Mouse (Mus musculus) liver, embryonic 15.5 days (tissue): ENCODE measurements at regions not wholly inside any gene's neighbourhood (a gene's known extent, or its start where the extent isn't known, plus 50 kb on each side); places are given as distances from the start of the nearest gene placed in this dataset.

Experiments used
- ATAC-seq: fragments of 200-750 bp; cut with Nextera tagmentation; 2 replicates; pipeline ENCODE4 v1.8.0; 2017; ENCODE audit warnings: moderate number of reproducible peaks, mild to moderate bottlenecking, moderate library complexity; ENCODE audit not compliant: insufficient read depth
- H3K27ac ChIP-seq: fragments of 300-500 bp; sonication (generic); replicated peaks from 2 replicates; pipeline ENCODE4 v1.5.1; 2015; ENCODE audit warnings: mild to moderate bottlenecking, inconsistent platforms
- H3K27me3 ChIP-seq: fragments of 300-500 bp; sonication (generic); 2 replicates; pipeline ENCODE4 v1.6.1; 2015; ENCODE audit warnings: mild to moderate bottlenecking, inconsistent platforms
- H3K36me3 ChIP-seq: fragments of 300-500 bp; sonication (generic); replicated peaks from 2 replicates; pipeline ENCODE4 v1.6.1; 2015; ENCODE audit warnings: moderate library complexity, mild to moderate bottlenecking, inconsistent platforms
- H3K4me1 ChIP-seq: fragments of 300-500 bp; sonication (generic); replicated peaks from 2 replicates; pipeline ENCODE4 v1.6.1; 2015; ENCODE audit warnings: inconsistent platforms
- H3K4me2 ChIP-seq: fragments of 300-500 bp; sonication (generic); 2 replicates; pipeline ENCODE4 v1.6.1; 2015; ENCODE audit warnings: moderate library complexity, mild to moderate bottlenecking, inconsistent platforms
- H3K4me3 ChIP-seq: fragments of 300-500 bp; sonication (generic); replicated peaks from 2 replicates; pipeline ENCODE4 v1.5.1; 2015; ENCODE audit warnings: mild to moderate bottlenecking, inconsistent platforms
- H3K9ac ChIP-seq: fragments of 300-500 bp; sonication (generic); 2 replicates; pipeline ENCODE4 v1.6.1; 2015; ENCODE audit warnings: moderate library complexity, mild to moderate bottlenecking, inconsistent platforms
- H3K9me3 ChIP-seq: fragments of 300-500 bp; sonication (generic); replicated peaks from 2 replicates; pipeline ENCODE4 v1.6.1; 2016; ENCODE audit warnings: inconsistent platforms
- WGBS: fragments of 180-500 bp; shearing (Covaris S2); methylation state at CpG from one replicate; pipeline ENCODE4 v1.1.7; 2015; ENCODE audit warnings: mixed read lengths; ENCODE audit not compliant: insufficient replicate concordance; 5-methylcytosine and 5-hydroxymethylcytosine counted together

DNA sequence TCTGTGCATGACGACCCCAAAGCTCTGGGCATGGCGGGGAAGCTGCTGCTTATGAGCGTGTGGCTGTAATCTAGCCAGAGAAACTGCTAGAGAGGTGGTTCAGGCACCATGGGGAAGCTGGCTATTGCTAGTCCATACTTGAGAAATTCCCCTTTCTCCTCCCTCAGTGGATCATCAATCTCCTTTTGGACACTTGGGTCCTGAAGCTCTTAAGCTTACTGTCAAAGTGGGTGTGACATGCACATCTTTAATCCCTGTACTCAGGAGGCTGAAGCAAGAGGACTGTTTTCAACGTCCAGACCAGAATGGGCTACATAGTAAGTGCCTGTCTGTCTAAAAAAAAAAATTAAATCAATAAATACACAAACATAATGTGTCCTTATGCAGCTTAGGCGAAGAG lies 125.0 kb downstream of the Irx5 start:
- no peak overlapping the region for H3K27ac ChIP-seq
- no peaks in the 10 kb centered on the region for H3K4me1 ChIP-seq
- H3K4me2 ChIP-seq, result no peak overlapping the region
- H3K9me3 ChIP-seq, result no peaks in the 10 kb centered on the region
- no peak overlapping the region for H3K4me3 ChIP-seq
- no peak for ATAC-seq
- H3K27me3 ChIP-seq, result no peaks in the 10 kb centered on the region
- H3K36me3 ChIP-seq, result no peaks in the 10 kb centered on the region
- WGBS, result 63% methylated on average over 5 of the region's 5 CpGs
- no peak overlapping the region for H3K9ac ChIP-seq

- no peak overlapping the region for H3K9ac ChIP-seq
- no peak for ATAC-seq
- 33% methylated on average over 8 of the region's 8 CpGs for WGBS
Measured at GRCm38 (mm10) chr8:92483055-92483765, 125.8 kb downstream of the Irx5 start.

GRCm38 (mm10) chr8:92488526-92489159 lies 131.2 kb downstream of the Irx5 start:
- no peak for ATAC-seq
- Histone ChIP-seq H3K4me1 (no peaks in the 10 kb centered on the region), H3K36me3 (no peaks in the 10 kb centered on the region), H3K4me2 (no peak overlapping the region), H3K27me3 (no peaks in the 10 kb centered on the region), H3K4me3 (no peak overlapping the region), H3K9ac (no peak overlapping the region), H3K27ac (no peak overlapping the region), H3K9me3 (no peaks in the 10 kb centered on the region)
- 63% methylated on average over 8 of the region's 8 CpGs for WGBS

More at GRCm38 (mm10) chr8:92483055-92483765, 125.8 kb downstream of the Irx5 start:
- no peaks in the 10 kb centered on the region for H3K27me3 ChIP-seq
- H3K4me2 ChIP-seq, result no peak overlapping the region
- no peaks in the 10 kb centered on the region for H3K36me3 ChIP-seq
- H3K9me3 ChIP-seq, result no peaks in the 10 kb centered on the region
- H3K4me3 ChIP-seq, result no peak overlapping the region
- H3K27ac ChIP-seq, result no peak overlapping the region
- H3K4me1 ChIP-seq, result no peaks in the 10 kb centered on the region

GRCm38 (mm10) chr8:92491533-92491932 lies 134.1 kb downstream of the Irx5 start:
- Histone ChIP-seq H3K9me3 (no peaks in the 10 kb centered on the region), H3K4me3 (no peak overlapping the region), H3K27ac (no peak overlapping the region), H3K4me2 (no peak overlapping the region), H3K4me1 (no peaks in the 10 kb centered on the region), H3K27me3 (no peaks in the 10 kb centered on the region), H3K9ac (no peak overlapping the region), H3K36me3 (no peaks in the 10 kb centered on the region)
- WGBS, result 47% methylated on average over 5 of the region's 5 CpGs
- ATAC-seq, result no peak

DNA sequence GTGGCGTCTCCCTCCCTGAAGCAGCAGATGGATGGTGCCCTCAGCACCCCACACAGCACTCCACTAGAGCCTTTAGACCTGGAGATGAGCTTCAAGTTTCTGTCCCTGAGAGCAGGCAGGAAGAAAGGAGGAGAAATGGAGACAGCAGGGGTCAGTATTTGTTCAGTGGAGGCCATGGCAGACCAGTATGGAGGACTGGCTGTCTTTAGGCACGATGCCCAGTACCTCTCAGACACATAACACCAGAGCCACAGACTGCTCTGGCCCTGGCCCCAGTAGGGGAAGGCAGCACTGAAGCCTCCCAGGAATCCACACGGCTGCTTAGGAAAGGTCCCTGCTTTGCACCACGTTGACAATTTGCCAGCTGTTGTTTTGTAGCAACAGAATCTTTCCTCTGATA lies 136.0 kb downstream of the Irx5 start:
- Histone ChIP-seq H3K4me3 (no peak overlapping the region), H3K4me1 (no peaks in the 10 kb centered on the region), H3K27me3 (no peaks in the 10 kb centered on the region), H3K27ac (no peak overlapping the region), H3K36me3 (no peaks in the 10 kb centered on the region), H3K4me2 (no peak overlapping the region), H3K9ac (no peak overlapping the region), H3K9me3 (no peaks in the 10 kb centered on the region)
- 43% methylated on average over 4 of the region's 4 CpGs for WGBS
- ATAC-seq, result no peak

DNA sequence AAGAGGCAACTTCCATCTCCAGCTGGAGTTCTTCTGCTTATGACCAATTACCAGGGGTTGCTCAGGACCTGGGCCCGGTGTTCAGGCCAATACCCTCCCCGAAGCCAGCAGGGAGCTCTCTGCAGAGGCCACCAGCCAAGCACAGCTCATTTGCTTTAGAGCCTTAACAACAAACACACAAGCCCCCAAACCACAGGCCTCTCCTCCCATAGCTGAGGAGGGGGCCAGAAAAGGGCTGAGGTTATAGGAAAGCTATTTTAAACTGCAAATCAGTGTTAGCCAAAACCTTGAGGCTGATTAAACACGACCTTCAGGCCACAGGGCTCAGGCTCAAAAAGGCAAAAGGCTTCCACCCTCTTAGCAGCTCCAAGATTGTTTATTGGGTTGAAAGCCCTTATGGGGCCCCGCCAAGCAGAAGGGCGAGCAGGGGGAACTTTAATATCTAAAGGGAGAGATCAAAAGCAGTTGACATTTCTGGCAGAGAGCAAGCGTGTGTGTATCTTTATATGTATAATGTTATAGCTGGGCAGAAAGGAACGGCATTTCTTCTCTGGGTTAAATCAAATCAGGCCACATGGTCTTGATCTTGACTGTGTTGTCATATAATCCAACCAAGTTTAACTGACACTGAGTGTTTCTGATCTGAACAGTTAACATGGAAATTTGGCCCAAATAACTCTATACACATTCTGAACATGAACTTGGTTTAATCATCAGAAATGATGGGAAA lies 148.3 kb downstream of the Irx5 start:
- Histone ChIP-seq H3K27ac (no peak overlapping the region), H3K9me3 (no peaks in the 10 kb centered on the region), H3K4me2 (no peak overlapping the region), H3K9ac (no peak overlapping the region), H3K4me1 (no peaks in the 10 kb centered on the region), H3K36me3 (no peaks in the 10 kb centered on the region), H3K27me3 (no peaks in the 10 kb centered on the region), H3K4me3 (no peak overlapping the region)
- no peak for ATAC-seq
- WGBS, result 60% methylated on average over 7 of the region's 7 CpGs

DNA sequence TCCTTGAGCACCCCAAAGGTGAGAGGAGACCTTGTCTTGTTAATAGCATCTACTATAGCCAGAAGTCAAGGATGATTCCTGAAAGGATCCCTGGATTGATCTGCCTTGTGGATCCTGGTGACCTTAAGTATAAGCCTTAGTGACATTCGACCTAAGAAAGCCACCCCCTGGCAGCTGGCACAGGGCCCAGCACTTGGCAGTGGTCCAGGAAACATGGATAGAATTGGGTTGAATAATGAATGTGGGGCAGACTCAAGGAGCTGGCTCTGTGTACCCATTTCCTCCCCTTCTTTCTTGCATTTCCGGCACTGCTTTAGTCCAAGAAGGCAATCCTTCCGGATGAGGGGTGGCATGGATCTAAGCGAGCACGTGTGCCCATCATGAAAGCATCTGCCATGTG lies 149.0 kb downstream of the Irx5 start:
- Histone ChIP-seq H3K4me2 (no peak overlapping the region), H3K27me3 (no peaks in the 10 kb centered on the region), H3K27ac (no peak overlapping the region), H3K9me3 (no peaks in the 10 kb centered on the region), H3K9ac (no peak overlapping the region), H3K4me1 (no peaks in the 10 kb centered on the region), H3K36me3 (no peaks in the 10 kb centered on the region), H3K4me3 (no peak overlapping the region)
- ATAC-seq, result no peak
- WGBS, result 63% methylated on average over 5 of the region's 5 CpGs

- 33% methylated on average over 5 of the region's 5 CpGs for WGBS
Measured at GRCm38 (mm10) chr8:92506906-92507305, 149.5 kb downstream of the Irx5 start.

DNA sequence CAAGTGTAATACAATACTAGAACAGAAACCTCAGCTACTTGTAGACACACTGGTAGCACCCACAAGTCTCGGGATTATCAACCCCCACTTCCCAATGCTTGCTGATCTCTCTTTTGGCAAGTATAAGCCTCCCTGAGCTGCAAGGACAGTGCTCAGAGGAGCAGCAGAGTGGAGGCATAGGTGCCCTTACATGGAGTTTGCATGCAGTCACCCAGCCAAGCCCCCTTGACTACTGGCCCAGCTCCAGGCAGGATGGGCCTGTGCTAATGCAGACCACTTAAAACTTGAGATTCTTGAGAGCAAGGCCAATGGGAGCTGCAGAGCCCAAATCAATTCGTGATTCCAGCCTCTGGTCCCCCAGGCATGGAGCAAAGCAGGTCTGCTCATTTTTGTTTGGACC lies 158.0 kb downstream of the Irx5 start:
- no peaks in the 10 kb centered on the region for H3K27me3 ChIP-seq
- 39% methylated on average over 2 of the region's 2 CpGs for WGBS
- H3K9ac ChIP-seq, result no peak overlapping the region
- H3K4me3 ChIP-seq, result no peak overlapping the region
- no peaks in the 10 kb centered on the region for H3K36me3 ChIP-seq
- H3K27ac ChIP-seq, result no peak overlapping the region
- no peak for ATAC-seq
- no peak overlapping the region for H3K4me2 ChIP-seq
- H3K4me1 ChIP-seq, result no peaks in the 10 kb centered on the region
- no peaks in the 10 kb centered on the region for H3K9me3 ChIP-seq

More at GRCm38 (mm10) chr8:92506906-92507305, 149.5 kb downstream of the Irx5 start:
- H3K9ac ChIP-seq, result no peak overlapping the region
- H3K9me3 ChIP-seq, result no peaks in the 10 kb centered on the region
- H3K27ac ChIP-seq, result no peak overlapping the region
- H3K27me3 ChIP-seq, result no peaks in the 10 kb centered on the region
- no peak for ATAC-seq
- no peak overlapping the region for H3K4me2 ChIP-seq
- H3K4me3 ChIP-seq, result no peak overlapping the region
- H3K36me3 ChIP-seq, result no peaks in the 10 kb centered on the region
- H3K4me1 ChIP-seq, result no peaks in the 10 kb centered on the region

DNA sequence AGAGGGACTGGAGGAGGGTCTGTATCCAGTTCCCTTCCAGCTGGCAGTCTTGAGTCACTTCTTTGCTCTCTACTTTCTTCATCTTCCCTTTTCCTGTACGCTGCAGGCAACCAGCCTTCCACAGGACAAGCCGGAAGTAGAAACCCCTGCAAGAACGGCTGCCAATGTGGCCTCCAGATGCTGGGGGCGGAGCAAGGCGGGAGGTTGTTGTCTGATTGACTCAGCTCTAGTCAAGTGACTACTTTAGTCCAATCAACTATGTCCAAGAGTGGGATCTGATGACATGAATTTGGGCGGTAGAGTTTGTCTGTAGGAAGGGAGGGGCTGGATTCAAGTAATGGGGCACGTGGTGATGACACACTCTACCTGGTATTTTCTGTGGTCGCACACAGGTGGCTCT lies 156.1 kb upstream of the Irx6 start:
- H3K4me2 ChIP-seq, result no peak overlapping the region
- no peak overlapping the region for H3K9ac ChIP-seq
- ATAC-seq, result no peak
- no peaks in the 10 kb centered on the region for H3K27me3 ChIP-seq
- no peak overlapping the region for H3K27ac ChIP-seq
- H3K4me1 ChIP-seq, result no peaks in the 10 kb centered on the region
- H3K4me3 ChIP-seq, result no peak overlapping the region
- 69% methylated on average over 8 of the region's 8 CpGs for WGBS
- H3K9me3 ChIP-seq, result no peaks in the 10 kb centered on the region
- H3K36me3 ChIP-seq, result no peaks in the 10 kb centered on the region

DNA sequence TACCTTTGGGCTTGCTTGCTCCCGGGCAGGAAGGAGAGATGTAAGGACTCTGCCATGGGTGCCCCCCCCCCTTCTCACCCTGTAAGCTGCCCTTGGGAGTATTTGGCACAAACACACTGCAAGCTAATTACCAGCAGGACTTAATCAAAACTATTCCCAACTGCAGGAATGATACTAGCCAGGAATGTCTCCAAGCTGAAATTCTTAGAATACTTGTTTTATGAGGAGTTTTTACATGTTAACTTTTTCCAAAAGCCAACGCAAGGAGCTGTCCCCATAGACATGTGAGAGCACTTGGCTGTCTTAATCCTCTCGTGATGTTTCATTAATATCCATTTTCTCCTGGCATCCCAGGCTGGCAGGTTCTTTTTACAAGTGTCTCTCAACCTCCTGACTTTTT lies 155.6 kb upstream of the Irx6 start:
- no peaks in the 10 kb centered on the region for H3K27me3 ChIP-seq
- no peak for ATAC-seq

More for the DNA sequence above, 155.6 kb upstream of the Irx6 start:
- Histone ChIP-seq H3K4me1 (no peaks in the 10 kb centered on the region), H3K9me3 (no peaks in the 10 kb centered on the region), H3K4me3 (no peak overlapping the region), H3K36me3 (no peaks in the 10 kb centered on the region), H3K4me2 (no peak overlapping the region), H3K9ac (no peak overlapping the region), H3K27ac (no peak overlapping the region)
- 54% methylated on average over 3 of the region's 3 CpGs for WGBS
